Mouse (Mus musculus): Measurements from ENCODE around the gene Creg1. TPM values are rescaled to one million over a fixed set of nuclear protein-coding genes. Genes with fewer than 3 reads are reported as not detected.

The Creg1 gene
- polyA plus RNA-seq, 1 experiment from 2014 or later, result 32.6 TPM

GRCm38 (mm10) chr1:165814116-165814515 is 50.6 kb downstream of the Creg1 start:
- no peak overlapping the region for H3K4me2 ChIP-seq (ENCODE audit: low read length)
- no peak overlapping the region for H3K4me3 ChIP-seq (ENCODE audit: low read depth, low read length)
- H3K36me3 ChIP-seq (ENCODE audit: control insufficient read depth, insufficient read depth, low read length), result no peaks in the 10 kb centered on the region
- 0 out of 2 replicates have a peak, but pooled peaks have one; percentile 13 for ATAC-seq
- H3K27ac ChIP-seq (ENCODE audit: low read length), result peak overlapping the region; percentile 74
- no peaks in the 10 kb centered on the region for H3K9me3 ChIP-seq (replicated peaks; ENCODE audit: control insufficient read depth, low read length, poor library complexity, severe bottlenecking)
- peaks cover 7% of the 10 kb centered on the region for H3K27me3 ChIP-seq (ENCODE audit: control insufficient read depth, insufficient read depth, low read depth, low read length)
- WGBS, result 5% methylated on average over 7 of the region's 7 CpGs
- H3K4me1 ChIP-seq (ENCODE audit: control insufficient read depth, insufficient read depth, low read length), result peaks cover 26% of the 10 kb centered on the region
- H3K9ac ChIP-seq (ENCODE audit: low read depth, low read length), result peak overlapping the region; percentile 35; the same call in 1 of the 2 replicates

- peaks cover 26% of the 10 kb centered on the region for H3K4me1 ChIP-seq (ENCODE audit: control insufficient read depth, insufficient read depth, low read length)
- ATAC-seq, result peak; percentile 18
- WGBS, result 10% methylated on average over 14 of the region's 14 CpGs
- no peak overlapping the region for H3K4me3 ChIP-seq (ENCODE audit: low read depth, low read length)
- H3K36me3 ChIP-seq (ENCODE audit: control insufficient read depth, insufficient read depth, low read length), result no peaks in the 10 kb centered on the region
- 0 out of 2 replicates have a peak overlapping the region, but pooled peaks have one; percentile 14 for H3K4me2 ChIP-seq (ENCODE audit: low read length)
- H3K9ac ChIP-seq (ENCODE audit: low read depth, low read length), result peak overlapping the region; percentile 35; the same call in 1 of the 2 replicates
- peaks cover 9% of the 10 kb centered on the region for H3K27me3 ChIP-seq (ENCODE audit: control insufficient read depth, insufficient read depth, low read depth, low read length)
- H3K27ac ChIP-seq (ENCODE audit: low read length), result peak overlapping the region; percentile 74
- H3K9me3 ChIP-seq (replicated peaks; ENCODE audit: control insufficient read depth, low read length, poor library complexity, severe bottlenecking), result no peaks in the 10 kb centered on the region
Measured at GRCm38 (mm10) chr1:165814521-165815278, 51.2 kb downstream of the Creg1 start.

- Histone ChIP-seq H3K4me1 (ENCODE audit: control insufficient read depth, insufficient read depth, low read length) (peaks cover 26% of the 10 kb centered on the region), H3K9ac (ENCODE audit: low read depth, low read length) (no peak overlapping the region), H3K36me3 (ENCODE audit: control insufficient read depth, insufficient read depth, low read length) (no peaks in the 10 kb centered on the region), H3K27me3 (ENCODE audit: control insufficient read depth, insufficient read depth, low read depth, low read length) (peaks cover 9% of the 10 kb centered on the region), H3K4me2 (ENCODE audit: low read length) (no peak overlapping the region), H3K4me3 (ENCODE audit: low read depth, low read length) (no peak overlapping the region), H3K9me3 (replicated peaks; ENCODE audit: control insufficient read depth, low read length, poor library complexity, severe bottlenecking) (no peaks in the 10 kb centered on the region), H3K27ac (ENCODE audit: low read length) (no peak overlapping the region)
- 86% methylated on average over 9 of the region's 9 CpGs for WGBS
- ATAC-seq, result no peak
Measured at GRCm38 (mm10) chr1:165816391-165816790, 52.8 kb downstream of the Creg1 start.

GRCm38 (mm10) chr1:165817264-165817663 is 53.7 kb downstream of the Creg1 start:
- Histone ChIP-seq H3K4me2 (ENCODE audit: low read length) (no peak overlapping the region), H3K27ac (ENCODE audit: low read length) (no peak overlapping the region), H3K27me3 (ENCODE audit: control insufficient read depth, insufficient read depth, low read depth, low read length) (peaks cover 9% of the 10 kb centered on the region), H3K9ac (ENCODE audit: low read depth, low read length) (no peak overlapping the region), H3K4me3 (ENCODE audit: low read depth, low read length) (no peak overlapping the region), H3K4me1 (ENCODE audit: control insufficient read depth, insufficient read depth, low read length) (peaks cover 26% of the 10 kb centered on the region), H3K9me3 (replicated peaks; ENCODE audit: control insufficient read depth, low read length, poor library complexity, severe bottlenecking) (no peaks in the 10 kb centered on the region), H3K36me3 (ENCODE audit: control insufficient read depth, insufficient read depth, low read length) (no peaks in the 10 kb centered on the region)
- ATAC-seq, result no peak
- 38% methylated on average over 9 of the region's 9 CpGs for WGBS

- peak; percentile 44; the same call in 1 of the 2 replicates for ATAC-seq
- no peaks in the 10 kb centered on the region for H3K9me3 ChIP-seq (replicated peaks; ENCODE audit: control insufficient read depth, low read length, poor library complexity, severe bottlenecking)
- 0 out of 2 replicates have a peak overlapping the region, but pooled peaks have one; percentile 44 for H3K9ac ChIP-seq (ENCODE audit: low read depth, low read length)
- H3K4me2 ChIP-seq (ENCODE audit: low read length), result no peak overlapping the region
- H3K27ac ChIP-seq (ENCODE audit: low read length), result peak overlapping the region; percentile 26; the same call in 1 of the 2 replicates
- no peaks in the 10 kb centered on the region for H3K36me3 ChIP-seq (ENCODE audit: control insufficient read depth, insufficient read depth, low read length)
- H3K4me1 ChIP-seq (ENCODE audit: control insufficient read depth, insufficient read depth, low read length), result peaks cover 26% of the 10 kb centered on the region
- peaks cover 9% of the 10 kb centered on the region for H3K27me3 ChIP-seq (ENCODE audit: control insufficient read depth, insufficient read depth, low read depth, low read length)
- H3K4me3 ChIP-seq (ENCODE audit: low read depth, low read length), result no peak overlapping the region
- 31% methylated on average over 8 of the region's 8 CpGs for WGBS
Measured at GRCm38 (mm10) chr1:165818145-165818860, 54.8 kb downstream of the Creg1 start.

- Histone ChIP-seq H3K36me3 (ENCODE audit: control insufficient read depth, insufficient read depth, low read length) (no peaks in the 10 kb centered on the region), H3K4me3 (ENCODE audit: low read depth, low read length) (no peak overlapping the region), H3K4me2 (ENCODE audit: low read length) (no peak overlapping the region), H3K9ac (ENCODE audit: low read depth, low read length) (no peak overlapping the region), H3K27me3 (ENCODE audit: control insufficient read depth, insufficient read depth, low read depth, low read length) (peaks cover 9% of the 10 kb centered on the region), H3K4me1 (ENCODE audit: control insufficient read depth, insufficient read depth, low read length) (peaks cover 20% of the 10 kb centered on the region), H3K27ac (ENCODE audit: low read length) (no peak overlapping the region), H3K9me3 (replicated peaks; ENCODE audit: control insufficient read depth, low read length, poor library complexity, severe bottlenecking) (no peaks in the 10 kb centered on the region)
- ATAC-seq, result no peak
- 83% methylated on average over 4 of the region's 4 CpGs for WGBS
Measured at GRCm38 (mm10) chr1:165819147-165819546, 55.6 kb downstream of the Creg1 start.

- Histone ChIP-seq H3K9me3 (replicated peaks; ENCODE audit: control insufficient read depth, low read length, poor library complexity, severe bottlenecking) (no peaks in the 10 kb centered on the region), H3K4me1 (ENCODE audit: control insufficient read depth, insufficient read depth, low read length) (peaks cover 7% of the 10 kb centered on the region; the same call in 1 of the 2 replicates), H3K27ac (ENCODE audit: low read length) (no peak overlapping the region), H3K27me3 (ENCODE audit: control insufficient read depth, insufficient read depth, low read depth, low read length) (peaks cover 2% of the 10 kb centered on the region; the same call in 1 of the 2 replicates), H3K4me2 (ENCODE audit: low read length) (no peak overlapping the region), H3K36me3 (ENCODE audit: control insufficient read depth, insufficient read depth, low read length) (no peaks in the 10 kb centered on the region), H3K4me3 (ENCODE audit: low read depth, low read length) (no peak overlapping the region), H3K9ac (ENCODE audit: low read depth, low read length) (no peak overlapping the region)
- no peak for ATAC-seq
- 96% methylated on average over 2 of the region's 2 CpGs for WGBS
Measured at GRCm38 (mm10) chr1:165822031-165822430, 58.5 kb downstream of the Creg1 start.
